Mouse (Mus musculus) liver, adult 2 months (tissue): ENCODE measurements around the gene Cct8. TPM values are rescaled to one million over a fixed set of nuclear protein-coding genes. Genes with fewer than 3 reads are reported as not detected.
"Not testable (repeated sequence)": the region's sequence is repeated elsewhere in the genome, so short reads cannot be mapped to it uniquely, and the experiment has no call there.

Experiments
- DNase-seq: peaks from one replicate; pipeline ENCODE4 v3.0.0-alpha.2; 2011; ENCODE audit warnings: low read depth, low spot score; ENCODE audit errors: extremely low read depth
- H3K27ac ChIP-seq: fragments of 200-500 bp; replicated peaks from 2 replicates; pipeline ENCODE4 v1.5.1; 2012; ENCODE audit warnings: low read depth, mild to moderate bottlenecking, control low read depth, inconsistent platforms, low read length; ENCODE audit not compliant: insufficient read depth
- H3K27me3 ChIP-seq: fragments of 200-500 bp; 2 replicates; pipeline ENCODE4 v1.6.1; 2012; ENCODE audit warnings: mild to moderate bottlenecking, moderate library complexity, low read length, inconsistent platforms; ENCODE audit not compliant: control insufficient read depth, insufficient read depth
- H3K36me3 ChIP-seq: fragments of 200-500 bp; 2 replicates; pipeline ENCODE4 v1.6.1; 2012; ENCODE audit warnings: low read length, inconsistent platforms; ENCODE audit not compliant: control insufficient read depth, insufficient read depth
- H3K4me1 ChIP-seq: fragments of 200-500 bp; 2 replicates; pipeline ENCODE4 v1.6.1; 2011; ENCODE audit warnings: low read length; ENCODE audit not compliant: control insufficient read depth, insufficient read depth
- H3K4me3 ChIP-seq: fragments of 200-500 bp; 2 replicates; pipeline ENCODE4 v1.5.1; 2011; ENCODE audit warnings: low read depth, mild to moderate bottlenecking, control low read depth, low read length, moderate library complexity; ENCODE audit not compliant: insufficient read depth
- H3K79me2 ChIP-seq: fragments of 200-500 bp; 2 replicates; pipeline ENCODE4 v1.6.1; 2012; ENCODE audit warnings: inconsistent platforms, mild to moderate bottlenecking, low read length, moderate library complexity; ENCODE audit not compliant: control insufficient read depth, insufficient read depth
- H3K9ac ChIP-seq: fragments of 200-500 bp; 2 replicates; pipeline ENCODE4 v1.6.1; 2012; ENCODE audit warnings: low read depth, mild to moderate bottlenecking, control low read depth, inconsistent platforms, low read length
- CTCF ChIP-seq: fragments of 200-500 bp; IDR thresholded peaks from 2 replicates; pipeline ENCODE4 v1.5.1; 2011; ENCODE audit warnings: low read depth, low read length, control low read depth
- POLR2A ChIP-seq: fragments of 200-500 bp; IDR thresholded peaks from 2 replicates; pipeline ENCODE4 v1.6.1; 2011; ENCODE audit warnings: low read length, control low read depth; ENCODE audit not compliant: insufficient read depth; ENCODE audit errors: extremely low read depth
- WGBS: fragments of 180-500 bp; shearing (Covaris S2); methylation state at CpG from one replicate; pipeline ENCODE4 v1.1.7; 2018; 5-methylcytosine and 5-hydroxymethylcytosine counted together
- polyA plus RNA-seq: library from polyadenylated mRNA; depleted of rRNA; stranded (reverse); fragments of >200 nt; gene quantifications from 2 replicates; pipeline ENCODE4 v1.2.3, GENCODE M21; 2012
- total RNA-seq: library from RNA; depleted of rRNA; stranded (reverse); fragments of >200 nt; gene quantifications from 2 replicates; pipeline ENCODE4 v1.2.3, GENCODE M21; 2014

The Cct8 gene
- total and polyA plus RNA-seq, 2 experiments, result 22.5 to 121 TPM

GRCm38 (mm10) chr16:87501304-87502078, 5.8 kb upstream of the Cct8 start:
- no peak for DNase-seq
- TF ChIP-seq POLR2A (no peak), CTCF (no peak)
- H3K36me3 ChIP-seq, result no peaks in the 10 kb centered on the region
- H3K27ac ChIP-seq, result no peak overlapping the region
- no peaks in the 10 kb centered on the region for H3K27me3 ChIP-seq
- H3K9ac ChIP-seq, result no peak overlapping the region
- H3K4me1 ChIP-seq, result peaks cover 3% of the 10 kb centered on the region; the same call in 1 of the 2 replicates
- H3K79me2 ChIP-seq, result no peaks in the 10 kb centered on the region
- WGBS, result 61% methylated on average over 13 of the region's 13 CpGs
- H3K4me3 ChIP-seq, result no peak overlapping the region

- WGBS, result 94% methylated on average over 6 of the region's 6 CpGs
Measured at GRCm38 (mm10) chr16:87499556-87499955, 3.9 kb upstream of the Cct8 start.

GRCm38 (mm10) chr16:87497171-87497570, 1.5 kb upstream of the Cct8 start:
- Histone ChIP-seq H3K79me2 (peaks cover 14% of the 10 kb centered on the region; the same call in 1 of the 2 replicates), H3K9ac (no peak overlapping the region), H3K4me3 (no peak overlapping the region), H3K36me3 (peaks cover 13% of the 10 kb centered on the region), H3K27ac (no peak overlapping the region), H3K4me1 (peaks cover 10% of the 10 kb centered on the region; the same call in 1 of the 2 replicates), H3K27me3 (no peaks in the 10 kb centered on the region)
- WGBS, result 86% methylated on average over 6 of the region's 6 CpGs
- DNase-seq, result no peak
- TF ChIP-seq POLR2A, result no peak
- no peak for TF ChIP-seq CTCF

More at GRCm38 (mm10) chr16:87499556-87499955, 3.9 kb upstream of the Cct8 start:
- no peak for DNase-seq
- Histone ChIP-seq H3K36me3 (no peaks in the 10 kb centered on the region), H3K4me1 (peaks cover 5% of the 10 kb centered on the region; the same call in 1 of the 2 replicates), H3K4me3 (no peak overlapping the region), H3K27me3 (no peaks in the 10 kb centered on the region), H3K79me2 (peaks cover 7% of the 10 kb centered on the region; the same call in 1 of the 2 replicates), H3K9ac (no peak overlapping the region), H3K27ac (no peak overlapping the region)
- TF ChIP-seq POLR2A (no peak), CTCF (no peak)

GRCm38 (mm10) chr16:87496728-87497127, 1.1 kb upstream of the Cct8 start:
- H3K4me1 ChIP-seq, result peaks cover 10% of the 10 kb centered on the region; the same call in 1 of the 2 replicates
- peaks cover 16% of the 10 kb centered on the region for H3K36me3 ChIP-seq
- H3K27me3 ChIP-seq, result no peaks in the 10 kb centered on the region
- H3K79me2 ChIP-seq, result peaks cover 14% of the 10 kb centered on the region; the same call in 1 of the 2 replicates
- 88% methylated on average over 2 of the region's 2 CpGs for WGBS
- TF ChIP-seq POLR2A, result no peak
- no peak for TF ChIP-seq CTCF
- no peak overlapping the region for H3K27ac ChIP-seq
- H3K4me3 ChIP-seq, result no peak overlapping the region
- DNase-seq, result no peak
- H3K9ac ChIP-seq, result no peak overlapping the region

- TF ChIP-seq CTCF, result no peak
- TF ChIP-seq POLR2A, result no peak
- under 1% methylated on average over 39 of the region's 39 CpGs for WGBS
Measured at GRCm38 (mm10) chr16:87494955-87495655, 568 bp downstream of the Cct8 start.

GRCm38 (mm10) chr16:87492191-87492792, 3.4 kb downstream of the Cct8 start:
- H3K36me3 ChIP-seq, result peaks cover 51% of the 10 kb centered on the region
- not testable (repeated sequence) for H3K27ac ChIP-seq, H3K9ac ChIP-seq, H3K27me3 ChIP-seq, DNase-seq, H3K4me3 ChIP-seq
- peaks cover 18% of the 10 kb centered on the region; the same call in 1 of the 2 replicates for H3K4me1 ChIP-seq
- 83% methylated on average over 12 of the region's 12 CpGs for WGBS
- peaks cover 14% of the 10 kb centered on the region; the same call in 1 of the 2 replicates for H3K79me2 ChIP-seq

More at GRCm38 (mm10) chr16:87494955-87495655, 568 bp downstream of the Cct8 start:
- peaks cover 14% of the 10 kb centered on the region; the same call in 1 of the 2 replicates for H3K79me2 ChIP-seq
- no peaks in the 10 kb centered on the region for H3K27me3 ChIP-seq
- peak overlapping the region; percentile 98 for H3K4me3 ChIP-seq
- peak overlapping the region; percentile 90 for H3K27ac ChIP-seq
- H3K36me3 ChIP-seq, result peaks cover 31% of the 10 kb centered on the region
- no peak for DNase-seq
- peak overlapping the region; percentile 99 for H3K9ac ChIP-seq
- H3K4me1 ChIP-seq, result peaks cover 10% of the 10 kb centered on the region; the same call in 1 of the 2 replicates
